Mouse (Mus musculus): ENCODE data around the gene Usp49.

DNA sequence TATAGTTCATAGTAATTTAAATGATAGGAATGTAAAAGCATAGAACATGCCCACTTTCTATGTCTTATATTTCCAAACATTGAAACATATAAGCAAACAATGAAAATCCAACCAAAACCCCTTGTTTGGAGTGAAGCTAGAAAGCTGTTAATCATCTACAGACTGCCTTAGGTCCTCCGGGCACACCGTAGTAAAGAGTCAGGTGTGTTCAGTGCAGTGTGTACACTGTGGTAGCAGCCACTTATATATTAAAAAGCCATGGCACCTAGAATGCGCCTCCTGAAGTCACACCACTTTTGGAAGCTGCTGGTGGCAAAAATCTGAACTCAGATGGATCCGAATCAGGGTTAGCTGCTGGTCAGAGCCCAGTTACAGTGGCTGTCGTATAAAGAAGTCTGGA, 47.7 kb downstream of the Usp49 start:
- TF ChIP-seq CTCF (IDR thresholded peaks at IDR 0.05; ENCODE audit: low read depth) (no peak), EP300 (IDR thresholded peaks at IDR 0.05; ENCODE audit: low read depth) (no peak)

All from liver, postnatal 0 days (tissue).